Mouse (Mus musculus): ENCODE data around the gene Ap1g2. TPM values are rescaled to one million over a fixed set of nuclear protein-coding genes. Genes with fewer than 3 reads are reported as not detected.

The Ap1g2 gene
- total and polyA plus RNA-seq, 2 experiments from 2014 or later = 3.9 to 5.7 TPM

GRCm38 (mm10) chr14:55125711-55126110 is 19.3 kb upstream of the Ap1g2 start:
- no peaks in the 10 kb centered on the region for H3K36me3 ChIP-seq (replicated peaks; ENCODE audit: control insufficient read depth, insufficient read depth, low read length)
- TF ChIP-seq EP300 (IDR thresholded peaks at IDR 0.05; ENCODE audit: low read depth) (no peak), CTCF (IDR thresholded peaks at IDR 0.05; ENCODE audit: low read depth) (no peak)
- ATAC-seq (ENCODE audit: insufficient read depth, low read depth) (no peak), DNase-seq (ENCODE audit: low spot score) (no peak)
- no peak overlapping the region for H3K9ac ChIP-seq (replicated peaks; ENCODE audit: low read depth, low read length)
- H3K4me1 ChIP-seq (ENCODE audit: control insufficient read depth, insufficient read depth) = 0 out of 2 replicates have a peak, but pooled peaks cover 9% of the 10 kb centered on the region
- H3K9me3 ChIP-seq (replicated peaks; ENCODE audit: control insufficient read depth, low read length) = no peaks in the 10 kb centered on the region
- H3K4me3 ChIP-seq (ENCODE audit: low read depth, low read length) = no peak overlapping the region
- H3K27me3 ChIP-seq (ENCODE audit: control insufficient read depth, insufficient read depth, low read length) = no peaks in the 10 kb centered on the region
- H3K27ac ChIP-seq (ENCODE audit: low read depth) = no peak overlapping the region
- no peak overlapping the region for H3K4me2 ChIP-seq (ENCODE audit: low read depth, low read length)
- 47% methylated on average over 5 of the region's 5 CpGs for WGBS

- 24% methylated on average over 8 of the region's 8 CpGs for WGBS
- 0 out of 2 replicates have a peak, but pooled peaks cover 9% of the 10 kb centered on the region for H3K4me1 ChIP-seq (ENCODE audit: control insufficient read depth, insufficient read depth)
- ATAC-seq (ENCODE audit: insufficient read depth, low read depth) (no peak), DNase-seq (ENCODE audit: low spot score) (no peak)
- H3K9me3 ChIP-seq (replicated peaks; ENCODE audit: control insufficient read depth, low read length) = no peaks in the 10 kb centered on the region
- H3K27me3 ChIP-seq (ENCODE audit: control insufficient read depth, insufficient read depth, low read length) = peaks cover 3% of the 10 kb centered on the region; the same call in 1 of the 2 replicates
- H3K36me3 ChIP-seq (replicated peaks; ENCODE audit: control insufficient read depth, insufficient read depth, low read length) = no peaks in the 10 kb centered on the region
- peak overlapping the region; percentile 10 for H3K4me3 ChIP-seq (ENCODE audit: low read depth, low read length)
- TF ChIP-seq CTCF (IDR thresholded peaks at IDR 0.05; ENCODE audit: low read depth) (no peak), EP300 (IDR thresholded peaks at IDR 0.05; ENCODE audit: low read depth) (no peak)
- H3K4me2 ChIP-seq (ENCODE audit: low read depth, low read length) = peak overlapping the region; percentile 43
- no peak overlapping the region for H3K9ac ChIP-seq (replicated peaks; ENCODE audit: low read depth, low read length)
- H3K27ac ChIP-seq (ENCODE audit: low read depth) = no peak overlapping the region
Measured at GRCm38 (mm10) chr14:55122359-55122758, 16.0 kb upstream of the Ap1g2 start.

- 0 out of 2 replicates have a peak, but pooled peaks cover 9% of the 10 kb centered on the region for H3K4me1 ChIP-seq (ENCODE audit: control insufficient read depth, insufficient read depth)
- peak overlapping the region; percentile 10 for H3K4me3 ChIP-seq (ENCODE audit: low read depth, low read length)
- peak; percentile 93 for DNase-seq (ENCODE audit: low spot score)
- peaks cover 7% of the 10 kb centered on the region; the same call in 1 of the 2 replicates for H3K27me3 ChIP-seq (ENCODE audit: control insufficient read depth, insufficient read depth, low read length)
- no peaks in the 10 kb centered on the region for H3K36me3 ChIP-seq (replicated peaks; ENCODE audit: control insufficient read depth, insufficient read depth, low read length)
- peak; percentile 95 for ATAC-seq (ENCODE audit: insufficient read depth, low read depth)
- no peak overlapping the region for H3K27ac ChIP-seq (ENCODE audit: low read depth)
- H3K9me3 ChIP-seq (replicated peaks; ENCODE audit: control insufficient read depth, low read length) = no peaks in the 10 kb centered on the region
- WGBS = 1% methylated on average over 5 of the region's 5 CpGs
- peak overlapping the region; percentile 43 for H3K4me2 ChIP-seq (ENCODE audit: low read depth, low read length)
- TF ChIP-seq CTCF (IDR thresholded peaks at IDR 0.05; ENCODE audit: low read depth) (peak; percentile 92), EP300 (IDR thresholded peaks at IDR 0.05; ENCODE audit: low read depth) (no peak)
- no peak overlapping the region for H3K9ac ChIP-seq (replicated peaks; ENCODE audit: low read depth, low read length)
Measured at GRCm38 (mm10) chr14:55121947-55122346, 15.6 kb upstream of the Ap1g2 start.

- H3K9me3 ChIP-seq (replicated peaks; ENCODE audit: control insufficient read depth, low read length) = no peaks in the 10 kb centered on the region
- H3K27me3 ChIP-seq (ENCODE audit: control insufficient read depth, insufficient read depth, low read length) = peaks cover 30% of the 10 kb centered on the region
- H3K27ac ChIP-seq (ENCODE audit: low read depth) = no peak overlapping the region
- DNase-seq (ENCODE audit: low spot score) (no peak), ATAC-seq (ENCODE audit: insufficient read depth, low read depth) (no peak)
- no peak overlapping the region for H3K4me2 ChIP-seq (ENCODE audit: low read depth, low read length)
- TF ChIP-seq CTCF (IDR thresholded peaks at IDR 0.05; ENCODE audit: low read depth) = no peak; the same call in 1 of the 2 replicates
- TF ChIP-seq EP300 (IDR thresholded peaks at IDR 0.05; ENCODE audit: low read depth) = no peak
- no peak overlapping the region for H3K9ac ChIP-seq (replicated peaks; ENCODE audit: low read depth, low read length)
- H3K4me1 ChIP-seq (ENCODE audit: control insufficient read depth, insufficient read depth) = peaks cover 16% of the 10 kb centered on the region
- H3K4me3 ChIP-seq (ENCODE audit: low read depth, low read length) = no peak overlapping the region
- 79% methylated on average over 4 of the region's 4 CpGs for WGBS
- H3K36me3 ChIP-seq (replicated peaks; ENCODE audit: control insufficient read depth, insufficient read depth, low read length) = no peaks in the 10 kb centered on the region
Measured at GRCm38 (mm10) chr14:55119421-55120134, 13.2 kb upstream of the Ap1g2 start.

- no peak for ATAC-seq (ENCODE audit: insufficient read depth, low read depth)
Measured at GRCm38 (mm10) chr14:55118852-55119251, 12.5 kb upstream of the Ap1g2 start.

More at GRCm38 (mm10) chr14:55118852-55119251, 12.5 kb upstream of the Ap1g2 start:
- Histone ChIP-seq H3K9ac (replicated peaks; ENCODE audit: low read depth, low read length) (no peak overlapping the region), H3K4me3 (ENCODE audit: low read depth, low read length) (no peak overlapping the region), H3K4me2 (ENCODE audit: low read depth, low read length) (no peak overlapping the region), H3K27me3 (ENCODE audit: control insufficient read depth, insufficient read depth, low read length) (peaks cover 38% of the 10 kb centered on the region), H3K36me3 (replicated peaks; ENCODE audit: control insufficient read depth, insufficient read depth, low read length) (no peaks in the 10 kb centered on the region), H3K27ac (ENCODE audit: low read depth) (no peak overlapping the region), H3K4me1 (ENCODE audit: control insufficient read depth, insufficient read depth) (peaks cover 22% of the 10 kb centered on the region), H3K9me3 (replicated peaks; ENCODE audit: control insufficient read depth, low read length) (no peaks in the 10 kb centered on the region)
- WGBS = 46% methylated on average over 4 of the region's 4 CpGs
- TF ChIP-seq CTCF (IDR thresholded peaks at IDR 0.05; ENCODE audit: low read depth) (no peak), EP300 (IDR thresholded peaks at IDR 0.05; ENCODE audit: low read depth) (no peak)
- no peak for DNase-seq (ENCODE audit: low spot score)

Data from heart, postnatal 0 days (tissue).